ENCODE assay signal across 8 mouse cellular contexts in genomic region chr7:25710519-25711130, GRCm38 (mm10). TPM values are rescaled to one million over a fixed set of nuclear protein-coding genes. Genes with fewer than 3 reads are reported as not detected.
DNase-seq lines count a peak whose midpoint lies in the region; ATAC-seq and TF ChIP-seq lines count a peak whose summit lies in the region.

No protein-coding gene starts in this region.

- no peak for TF ChIP-seq RAD21 in CH12.LX (IDR thresholded peaks at IDR 0.05; ENCODE audit: low read depth, low read length)

- dilution Hi-C loops in CH12.LX (cut with MboI; ENCODE audit: extremely low pct_ligation_motif_present, extremely low pct_unique_long_range_greater_than_20kb, low sequenced_read_pairs): no loop called here

- H3K4me1 ChIP-seq in heart, embryonic 11.5 days (ENCODE audit: control insufficient read depth, insufficient read depth, low read length): peaks cover 57% of the 10 kb centered on the region
- H3K4me1 ChIP-seq in CH12.LX (ENCODE audit: control insufficient read depth in 1 of 2, insufficient read depth in 2 of 2): peaks cover 39 to 80% of the 10 kb centered on the region in 2 experiments
- H3K4me1 ChIP-seq in forebrain, embryonic 10.5 days: peaks cover 52% of the 10 kb centered on the region
- H3K4me1 ChIP-seq in intestine, embryonic 16.5 days (ENCODE audit: control insufficient read depth, insufficient read depth, low read length): peaks cover 45% of the 10 kb centered on the region
- H3K4me1 ChIP-seq in midbrain, postnatal 0 days (ENCODE audit: insufficient read depth, low read length): peaks cover 8% of the 10 kb centered on the region; the same call in 1 of the 2 replicates

- H3K27ac ChIP-seq in heart, embryonic 11.5 days (ENCODE audit: low read depth, low read length): peak overlapping the region; percentile 75
- peak overlapping the region; percentile 39 for H3K27ac ChIP-seq in CH12.LX (ENCODE audit: insufficient read depth, low read depth)
- peak overlapping the region; percentile 74 for H3K27ac ChIP-seq in forebrain, embryonic 10.5 days
- no peak overlapping the region for H3K27ac ChIP-seq in intestine, embryonic 16.5 days (ENCODE audit: low read length)
- H3K27ac ChIP-seq in midbrain, postnatal 0 days (ENCODE audit: low read depth, low read length): no peak overlapping the region

- ATAC-seq in heart, embryonic 11.5 days (replicated peaks; ENCODE audit: insufficient number of reproducible peaks, low FRiP score, low TSS enrichment): 0 out of 2 replicates have a peak, but pooled peaks have one; percentile 37
- ATAC-seq in intestine, embryonic 16.5 days: peak; percentile 18; the same call in 1 of the 2 replicates
- no peak for ATAC-seq in midbrain, postnatal 0 days (ENCODE audit: low FRiP score)

- H3K4me2 ChIP-seq in heart, embryonic 11.5 days: peak overlapping the region; percentile 58
- no peak overlapping the region for H3K4me2 ChIP-seq in CH12.LX (ENCODE audit: insufficient read depth, low read depth, poor library complexity, severe bottlenecking)
- 0 out of 2 replicates have a peak overlapping the region, but pooled peaks have one; percentile 7 for H3K4me2 ChIP-seq in intestine, embryonic 16.5 days (ENCODE audit: low read depth, low read length)
- peak overlapping the region; percentile 2; the same call in 1 of the 2 replicates for H3K4me2 ChIP-seq in midbrain, postnatal 0 days (ENCODE audit: low read depth, low read length, poor library complexity, severe bottlenecking)

- in situ Hi-C loops in CH12.LX (cut with MboI; ENCODE audit: low pct_ligation_motif_present, low pct_unique_long_range_greater_than_20kb, low sequenced_read_pairs): no loop called here

- no peaks in the 10 kb centered on the region for H3K27me3 ChIP-seq in heart, embryonic 11.5 days (ENCODE audit: control insufficient read depth, insufficient read depth, low read length)
- H3K27me3 ChIP-seq in CH12.LX (replicated peaks): no peaks in the 10 kb centered on the region
- H3K27me3 ChIP-seq in forebrain, embryonic 10.5 days (ENCODE audit: poor library complexity, severe bottlenecking): peaks cover 6% of the 10 kb centered on the region
- H3K27me3 ChIP-seq in intestine, embryonic 16.5 days (replicated peaks; ENCODE audit: control insufficient read depth, insufficient read depth, low read length): no peaks in the 10 kb centered on the region
- H3K27me3 ChIP-seq in midbrain, postnatal 0 days (ENCODE audit: insufficient read depth, low read length): no peaks in the 10 kb centered on the region

- peak overlapping the region; percentile 4; the same call in 1 of the 2 replicates for H3K4me3 ChIP-seq in heart, embryonic 11.5 days (ENCODE audit: low read depth, low read length)
- no peak overlapping the region for H3K4me3 ChIP-seq in CH12.LX (replicated peaks in 1 of 3; ENCODE audit: low read depth in 2 of 3, low read length in 2 of 3, poor library complexity in 1 of 3)
- peak overlapping the region; percentile 20; the same call in 1 of the 2 replicates for H3K4me3 ChIP-seq in forebrain, embryonic 10.5 days
- no peak overlapping the region for H3K4me3 ChIP-seq in intestine, embryonic 16.5 days (ENCODE audit: low read length)
- no peak overlapping the region for H3K4me3 ChIP-seq in midbrain, postnatal 0 days (ENCODE audit: low read depth, low read length)

- WGBS in heart, embryonic 11.5 days (ENCODE audit: insufficient replicate concordance): 6% methylated on average over 5 of the region's 7 CpGs
- WGBS in forebrain, embryonic 10.5 days: 8% methylated on average over 4 of the region's 7 CpGs
- 7% methylated on average over 7 of the region's 7 CpGs for WGBS in intestine, embryonic 16.5 days
- WGBS in midbrain, postnatal 0 days: 0% methylated on average over 2 of the region's 7 CpGs

- no peak for DNase-seq in heart, postnatal 14 days
- no peak for DNase-seq in CH12.LX (ENCODE audit: extremely low read depth)
- no peak for DNase-seq in forebrain, embryonic 10.5 days (ENCODE audit: extremely low spot score, low spot score)
- no peak for DNase-seq in midbrain, postnatal 0 days (ENCODE audit: low spot score)
- DNase-seq in ovary, postnatal 36 days (ENCODE audit: low spot score): no peak
- DNase-seq in layer of hippocampus, adult 9-10 months (ENCODE audit: low spot score): no peak

- peak overlapping the region; percentile 65 for H3K9ac ChIP-seq in heart, embryonic 11.5 days (ENCODE audit: low read depth, low read length)
- H3K9ac ChIP-seq in CH12.LX (ENCODE audit: insufficient read depth, low read depth): no peak overlapping the region
- H3K9ac ChIP-seq in intestine, embryonic 16.5 days (ENCODE audit: low read depth, low read length): peak overlapping the region; percentile 57
- peak overlapping the region; percentile 24; the same call in 1 of the 2 replicates for H3K9ac ChIP-seq in midbrain, postnatal 0 days (replicated peaks; ENCODE audit: low read length, poor library complexity, severe bottlenecking)

- peaks cover 28% of the 10 kb centered on the region for H3K36me3 ChIP-seq in heart, embryonic 11.5 days (ENCODE audit: control insufficient read depth, insufficient read depth, low read length)
- peaks cover 58 to 85% of the 10 kb centered on the region in 2 experiments for H3K36me3 ChIP-seq in CH12.LX (replicated peaks in 1 of 2; ENCODE audit: control insufficient read depth in 1 of 2, insufficient read depth in 1 of 2, low read length in 1 of 2)
- peaks cover 40% of the 10 kb centered on the region for H3K36me3 ChIP-seq in forebrain, embryonic 10.5 days (replicated peaks)
- H3K36me3 ChIP-seq in intestine, embryonic 16.5 days (ENCODE audit: control insufficient read depth, insufficient read depth, low read length): peaks cover 22% of the 10 kb centered on the region
- peaks cover 33% of the 10 kb centered on the region for H3K36me3 ChIP-seq in midbrain, postnatal 0 days (ENCODE audit: insufficient read depth, low read length)

- no peak for TF ChIP-seq EP300 in CH12.LX (IDR thresholded peaks at IDR 0.05; ENCODE audit: low read length)

- 0 out of 2 replicates have a peak, but pooled peaks have one; percentile 16 for TF ChIP-seq POLR2A in CH12.LX (IDR thresholded peaks at IDR 0.05; ENCODE audit: low read depth, low read length)

- H3K9me3 ChIP-seq in heart, embryonic 11.5 days (replicated peaks; ENCODE audit: control insufficient read depth, low read length): no peaks in the 10 kb centered on the region
- H3K9me3 ChIP-seq in CH12.LX (replicated peaks; ENCODE audit: low read length): no peaks in the 10 kb centered on the region
- H3K9me3 ChIP-seq in forebrain, embryonic 10.5 days: no peaks in the 10 kb centered on the region
- no peaks in the 10 kb centered on the region for H3K9me3 ChIP-seq in intestine, embryonic 16.5 days (ENCODE audit: control insufficient read depth, low read length)
- H3K9me3 ChIP-seq in midbrain, postnatal 0 days (ENCODE audit: low read length): no peaks in the 10 kb centered on the region

- TF ChIP-seq CTCF in CH12.LX (conservative IDR thresholded peaks at IDR 0.05 in 1 of 2, IDR thresholded peaks at IDR 0.05 in 1 of 2; ENCODE audit: low read depth in 2 of 2, low read length in 2 of 2): no peak
- TF ChIP-seq CTCF in midbrain, postnatal 0 days (IDR thresholded peaks at IDR 0.05): no peak

- no peaks in the 10 kb centered on the region for H3K79me2 ChIP-seq in CH12.LX (replicated peaks; ENCODE audit: control insufficient read depth, extremely low read depth, insufficient read depth, poor library complexity, severe bottlenecking)

- intact Hi-C loops in heart, postnatal 14 days (cut with DNase I): no loop called here

RNA-seq across cellular contexts. Expression of gene Ccdc97, which starts 8.3 kb away (rescaled TPM):
- 25.5 and 25.6 TPM in 2 replicates for polyA plus RNA-seq in heart, embryonic 11.5 days (2014; fragmentation: Nextera tagmentation; extraction: Ambion mirVana)
- total RNA-seq in heart, postnatal 14 days (2021): 10 to 100 TPM; 47.0 to 50.7 TPM
- total RNA-seq in CH12.LX (2012; rRNA removed): 14.1 and 14.4 TPM in 2 replicates
- total RNA-seq in CH12.LX (2014; rRNA removed): 4.5 and 5.7 TPM in 2 replicates
- 38.8 and 44.8 TPM in 2 replicates for polyA plus RNA-seq in CH12.LX (2012; ENCODE audit: insufficient read length, low read depth)
- 28.7 and 29.6 TPM in 2 replicates for polyA plus RNA-seq in forebrain, embryonic 10.5 days (2016; fragmentation: Nextera tagmentation; extraction: Ambion mirVana)
- 21.6 and 22.0 TPM in 2 replicates for polyA plus RNA-seq in intestine, embryonic 16.5 days (2015; fragmentation: Nextera tagmentation; extraction: Ambion mirVana)
- total RNA-seq in midbrain, postnatal 0 days (2014; rRNA removed): 27.0 and 38.3 TPM in 2 replicates
- 29.1 and 34.4 TPM in 2 replicates for polyA plus RNA-seq in midbrain, postnatal 0 days (2015; fragmentation: Nextera tagmentation; extraction: Ambion mirVana)

RNA-seq across cellular contexts. Expression of gene Tgfb1, which starts 23.8 kb away (rescaled TPM):
- 3.5 and 3.6 TPM in 2 replicates for polyA plus RNA-seq in heart, embryonic 11.5 days (2014; fragmentation: Nextera tagmentation; extraction: Ambion mirVana)
- 10 to 100 TPM; 31.7 to 36.1 TPM for total RNA-seq in heart, postnatal 14 days (2021)
- total RNA-seq in CH12.LX (2012; rRNA removed) (25.9 and 28.8 TPM in 2 replicates), CH12.LX (2014; rRNA removed) (8.7 and 9.2 TPM in 2 replicates)
- polyA plus RNA-seq in CH12.LX (2012; ENCODE audit: insufficient read length, low read depth): 104 and 109 TPM in 2 replicates
- polyA plus RNA-seq in forebrain, embryonic 10.5 days (2016; fragmentation: Nextera tagmentation; extraction: Ambion mirVana): 0.89 and 1.2 TPM in 2 replicates
- polyA plus RNA-seq in intestine, embryonic 16.5 days (2015; fragmentation: Nextera tagmentation; extraction: Ambion mirVana): 1.4 and 1.8 TPM in 2 replicates
- total RNA-seq in midbrain, postnatal 0 days (2014; rRNA removed): 2.2 and 2.5 TPM in 2 replicates
- polyA plus RNA-seq in midbrain, postnatal 0 days (2015; fragmentation: Nextera tagmentation; extraction: Ambion mirVana): 0.53 and 0.88 TPM in 2 replicates

RNA-seq across cellular contexts. Expression of gene B9d2, which starts 30.0 kb away (rescaled TPM):
- 28.0 and 29.5 TPM in 2 replicates for polyA plus RNA-seq in heart, embryonic 11.5 days (2014; fragmentation: Nextera tagmentation; extraction: Ambion mirVana)
- total RNA-seq in heart, postnatal 14 days (2021): 10 to 100 TPM; 11.0 to 11.3 TPM
- total RNA-seq in CH12.LX (2012; rRNA removed): 13.1 and 15.8 TPM in 2 replicates
- total RNA-seq in CH12.LX (2014; rRNA removed): 9.3 and 10.0 TPM in 2 replicates
- polyA plus RNA-seq in CH12.LX (2012; ENCODE audit: insufficient read length, low read depth): 21.2 and 23.8 TPM in 2 replicates
- polyA plus RNA-seq in forebrain, embryonic 10.5 days (2016; fragmentation: Nextera tagmentation; extraction: Ambion mirVana): 36.9 and 38.1 TPM in 2 replicates
- polyA plus RNA-seq in intestine, embryonic 16.5 days (2015; fragmentation: Nextera tagmentation; extraction: Ambion mirVana): 21.4 and 22.5 TPM in 2 replicates
- 22.8 and 32.1 TPM in 2 replicates for total RNA-seq in midbrain, postnatal 0 days (2014; rRNA removed)
- 58.2 and 67.2 TPM in 2 replicates for polyA plus RNA-seq in midbrain, postnatal 0 days (2015; fragmentation: Nextera tagmentation; extraction: Ambion mirVana)

RNA-seq across cellular contexts. Expression of gene Tmem91, which starts 35.7 kb away (rescaled TPM):
- 1.2 and 2.0 TPM in 2 replicates for polyA plus RNA-seq in heart, embryonic 11.5 days (2014; fragmentation: Nextera tagmentation; extraction: Ambion mirVana)
- under 1 TPM in 1 of 2 experiments, not detected in 1; 0.37 TPM for total RNA-seq in heart, postnatal 14 days (2021)
- total RNA-seq in CH12.LX (2012; rRNA removed) (0.17 and 0.55 TPM in 2 replicates), CH12.LX (2014; rRNA removed) (not detected in 2 replicates)
- polyA plus RNA-seq in CH12.LX (2012; ENCODE audit: insufficient read length, low read depth): 1.3 and 1.9 TPM in 2 replicates
- polyA plus RNA-seq in forebrain, embryonic 10.5 days (2016; fragmentation: Nextera tagmentation; extraction: Ambion mirVana): 2.2 and 3.2 TPM in 2 replicates
- 1.6 and 2.1 TPM in 2 replicates for polyA plus RNA-seq in intestine, embryonic 16.5 days (2015; fragmentation: Nextera tagmentation; extraction: Ambion mirVana)
- total RNA-seq in midbrain, postnatal 0 days (2014; rRNA removed): 60.8 and 94.4 TPM in 2 replicates
- polyA plus RNA-seq in midbrain, postnatal 0 days (2015; fragmentation: Nextera tagmentation; extraction: Ambion mirVana): 186 and 200 TPM in 2 replicates

RNA-seq across cellular contexts. Expression of gene Hnrnpul1, which starts 43.9 kb away (rescaled TPM):
- 47.7 and 53.3 TPM in 2 replicates for polyA plus RNA-seq in heart, embryonic 11.5 days (2014; fragmentation: Nextera tagmentation; extraction: Ambion mirVana)
- total RNA-seq in heart, postnatal 14 days (2021): 10 to 100 TPM; 88.8 to 89.0 TPM
- total RNA-seq in CH12.LX (2012; rRNA removed) (67.6 and 72.2 TPM in 2 replicates), CH12.LX (2014; rRNA removed) (44.7 and 52.6 TPM in 2 replicates)
- polyA plus RNA-seq in CH12.LX (2012; ENCODE audit: insufficient read length, low read depth): 155 and 188 TPM in 2 replicates
- polyA plus RNA-seq in forebrain, embryonic 10.5 days (2016; fragmentation: Nextera tagmentation; extraction: Ambion mirVana): 59.2 and 60.5 TPM in 2 replicates
- polyA plus RNA-seq in intestine, embryonic 16.5 days (2015; fragmentation: Nextera tagmentation; extraction: Ambion mirVana): 33.9 and 35.7 TPM in 2 replicates
- total RNA-seq in midbrain, postnatal 0 days (2014; rRNA removed): 117 and 126 TPM in 2 replicates
- 41.8 and 47.8 TPM in 2 replicates for polyA plus RNA-seq in midbrain, postnatal 0 days (2015; fragmentation: Nextera tagmentation; extraction: Ambion mirVana)

Comparison
In these comparisons a context has a peak if more than half of its experiments do, and no peak if none do; other contexts are left out.
1. H3K27ac ChIP-seq: peak in heart, embryonic 11.5 days (single experiment), CH12.LX (single experiment) and forebrain, embryonic 10.5 days (single experiment); none in intestine, embryonic 16.5 days (single experiment) and midbrain, postnatal 0 days (single experiment).
2. H3K4me3 ChIP-seq: peak in heart, embryonic 11.5 days (single experiment) and forebrain, embryonic 10.5 days (single experiment); none in CH12.LX (0 of 3), intestine, embryonic 16.5 days (single experiment) and midbrain, postnatal 0 days (single experiment).
3. RNA of gene Tgfb1, which starts 23.8 kb away (polyA plus RNA-seq): 104 to 109 TPM in CH12.LX; 3.5 to 3.6 TPM in heart, embryonic 11.5 days, 1.4 to 1.8 TPM in intestine, embryonic 16.5 days, 0.89 to 1.2 TPM in forebrain, embryonic 10.5 days and 0.53 to 0.88 TPM in midbrain, postnatal 0 days; every median in the first group is over 10 times any median in the second.